Mouse (Mus musculus) liver, adult 2 months (tissue): ENCODE measurements around the gene Zfp992. TPM values are rescaled to one million over a fixed set of nuclear protein-coding genes. Genes with fewer than 3 reads are reported as not detected.
"Not testable (repeated sequence)": the region's sequence is repeated elsewhere in the genome, so short reads cannot be mapped to it uniquely, and the experiment has no call there.

ENCODE experiments used
- DNase-seq: peaks from one replicate; pipeline ENCODE4 v3.0.0-alpha.2; 2011; ENCODE audit warnings: low read depth, low spot score; ENCODE audit errors: extremely low read depth
- H3K27ac ChIP-seq: fragments of 200-500 bp; replicated peaks from 2 replicates; pipeline ENCODE4 v1.5.1; 2012; ENCODE audit warnings: low read depth, mild to moderate bottlenecking, control low read depth, inconsistent platforms, low read length; ENCODE audit not compliant: insufficient read depth
- H3K27me3 ChIP-seq: fragments of 200-500 bp; 2 replicates; pipeline ENCODE4 v1.6.1; 2012; ENCODE audit warnings: mild to moderate bottlenecking, moderate library complexity, low read length, inconsistent platforms; ENCODE audit not compliant: control insufficient read depth, insufficient read depth
- H3K36me3 ChIP-seq: fragments of 200-500 bp; 2 replicates; pipeline ENCODE4 v1.6.1; 2012; ENCODE audit warnings: low read length, inconsistent platforms; ENCODE audit not compliant: control insufficient read depth, insufficient read depth
- H3K4me1 ChIP-seq: fragments of 200-500 bp; 2 replicates; pipeline ENCODE4 v1.6.1; 2011; ENCODE audit warnings: low read length; ENCODE audit not compliant: control insufficient read depth, insufficient read depth
- H3K4me3 ChIP-seq: fragments of 200-500 bp; 2 replicates; pipeline ENCODE4 v1.5.1; 2011; ENCODE audit warnings: low read depth, mild to moderate bottlenecking, control low read depth, low read length, moderate library complexity; ENCODE audit not compliant: insufficient read depth
- H3K79me2 ChIP-seq: fragments of 200-500 bp; 2 replicates; pipeline ENCODE4 v1.6.1; 2012; ENCODE audit warnings: inconsistent platforms, mild to moderate bottlenecking, low read length, moderate library complexity; ENCODE audit not compliant: control insufficient read depth, insufficient read depth
- H3K9ac ChIP-seq: fragments of 200-500 bp; 2 replicates; pipeline ENCODE4 v1.6.1; 2012; ENCODE audit warnings: low read depth, mild to moderate bottlenecking, control low read depth, inconsistent platforms, low read length
- CTCF ChIP-seq: fragments of 200-500 bp; IDR thresholded peaks from 2 replicates; pipeline ENCODE4 v1.5.1; 2011; ENCODE audit warnings: low read depth, low read length, control low read depth
- POLR2A ChIP-seq: fragments of 200-500 bp; IDR thresholded peaks from 2 replicates; pipeline ENCODE4 v1.6.1; 2011; ENCODE audit warnings: low read length, control low read depth; ENCODE audit not compliant: insufficient read depth; ENCODE audit errors: extremely low read depth
- WGBS: fragments of 180-500 bp; shearing (Covaris S2); methylation state at CpG from one replicate; pipeline ENCODE4 v1.1.7; 2018; 5-methylcytosine and 5-hydroxymethylcytosine counted together
- polyA plus RNA-seq: library from polyadenylated mRNA; depleted of rRNA; stranded (reverse); fragments of >200 nt; gene quantifications from 2 replicates; pipeline ENCODE4 v1.2.3, GENCODE M21; 2012
- total RNA-seq: library from RNA; depleted of rRNA; stranded (reverse); fragments of >200 nt; gene quantifications from 2 replicates; pipeline ENCODE4 v1.2.3, GENCODE M21; 2014

Gene Zfp992
- total and polyA plus RNA-seq, 2 experiments = 0.22 to 1.0 TPM

DNA sequence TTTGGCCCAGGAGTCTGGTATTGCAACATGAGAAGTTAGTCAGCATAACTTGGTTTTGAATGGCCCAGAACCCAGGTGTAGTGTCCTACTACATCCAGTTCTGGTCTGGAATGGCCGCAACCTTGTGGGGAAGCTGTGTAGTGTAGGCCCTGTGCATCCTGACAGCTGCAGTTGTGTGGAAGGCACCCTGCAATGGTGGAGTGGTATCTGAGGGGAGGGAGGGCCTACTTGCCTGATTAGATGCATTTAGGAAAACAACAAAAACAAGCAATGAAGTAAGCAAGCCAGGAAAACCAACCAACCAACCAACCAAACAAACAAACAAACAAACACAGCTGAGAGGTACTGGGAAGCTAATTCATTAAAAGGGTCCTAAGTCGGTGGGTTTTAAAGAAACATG, 3.8 kb downstream of the Zfp992 start:
- not testable (repeated sequence) for H3K27ac ChIP-seq, H3K36me3 ChIP-seq, H3K27me3 ChIP-seq, H3K79me2 ChIP-seq, DNase-seq, H3K9ac ChIP-seq, H3K4me3 ChIP-seq, H3K4me1 ChIP-seq
- 76% methylated on average over 2 of the region's 2 CpGs for WGBS

DNA sequence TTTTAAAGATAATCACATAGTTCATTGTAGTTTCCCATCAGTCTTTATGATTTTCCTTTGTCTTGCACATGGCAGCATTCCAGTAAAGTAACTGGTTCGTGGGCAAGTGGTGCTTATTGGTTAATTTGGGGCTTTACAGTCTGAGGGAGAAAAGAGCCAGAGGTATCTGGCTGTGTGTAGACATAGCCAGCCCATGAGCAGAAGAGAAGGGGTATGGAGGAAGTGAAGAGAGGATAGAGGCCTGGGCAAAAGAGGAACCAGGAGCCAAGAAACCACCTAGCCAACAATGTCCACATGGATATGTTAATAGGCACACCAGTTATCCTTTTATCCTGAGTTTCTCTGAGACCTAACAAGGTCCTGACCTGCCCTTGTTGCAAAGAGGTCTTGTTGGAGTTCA, 5.3 kb downstream of the Zfp992 start:
- 55% methylated on average over 1 of the region's 1 CpGs for WGBS
- not testable (repeated sequence) for H3K27ac ChIP-seq, H3K36me3 ChIP-seq, H3K4me3 ChIP-seq, H3K4me1 ChIP-seq, H3K27me3 ChIP-seq, DNase-seq, H3K9ac ChIP-seq, H3K79me2 ChIP-seq

GRCm38 (mm10) chr4:146454896-146455295, 6.1 kb downstream of the Zfp992 start:
- no peaks in the 10 kb centered on the region for H3K4me1 ChIP-seq
- no peaks in the 10 kb centered on the region; the same call in 1 of the 2 replicates for H3K27me3 ChIP-seq
- H3K4me3 ChIP-seq = no peak overlapping the region
- WGBS = 38% methylated on average over 2 of the region's 2 CpGs
- no peak for DNase-seq
- H3K79me2 ChIP-seq = no peaks in the 10 kb centered on the region
- no peaks in the 10 kb centered on the region for H3K36me3 ChIP-seq
- TF ChIP-seq CTCF (no peak), POLR2A (no peak)
- H3K27ac ChIP-seq = no peak overlapping the region
- no peak overlapping the region for H3K9ac ChIP-seq

DNA sequence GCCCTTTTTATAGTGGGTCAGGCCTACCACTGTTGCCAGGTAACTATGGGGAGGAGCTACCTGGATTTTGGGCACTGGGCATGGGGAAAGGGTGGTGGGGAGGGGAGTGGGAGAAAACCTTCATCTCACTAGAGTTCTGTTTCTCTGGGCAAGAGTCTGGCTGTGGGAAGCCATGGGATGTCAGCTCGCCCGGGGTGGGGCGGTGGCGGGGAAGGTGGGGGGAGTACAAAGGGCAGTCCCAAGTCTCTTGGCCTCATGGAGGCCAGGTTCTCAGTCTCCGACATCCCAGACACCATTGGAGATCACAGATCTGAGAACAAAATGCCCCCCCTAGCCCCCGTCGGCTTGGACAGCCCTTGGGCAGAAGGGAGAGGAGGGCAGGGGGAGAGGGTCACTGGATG, 6.5 kb downstream of the Zfp992 start:
- Histone ChIP-seq H3K4me1 (no peaks in the 10 kb centered on the region), H3K27ac (no peak overlapping the region), H3K36me3 (no peaks in the 10 kb centered on the region), H3K9ac (no peak overlapping the region), H3K79me2 (no peaks in the 10 kb centered on the region), H3K4me3 (no peak overlapping the region), H3K27me3 (no peaks in the 10 kb centered on the region; the same call in 1 of the 2 replicates)
- WGBS = 91% methylated on average over 7 of the region's 7 CpGs
- DNase-seq = no peak
- TF ChIP-seq CTCF = no peak
- TF ChIP-seq POLR2A = no peak

DNA sequence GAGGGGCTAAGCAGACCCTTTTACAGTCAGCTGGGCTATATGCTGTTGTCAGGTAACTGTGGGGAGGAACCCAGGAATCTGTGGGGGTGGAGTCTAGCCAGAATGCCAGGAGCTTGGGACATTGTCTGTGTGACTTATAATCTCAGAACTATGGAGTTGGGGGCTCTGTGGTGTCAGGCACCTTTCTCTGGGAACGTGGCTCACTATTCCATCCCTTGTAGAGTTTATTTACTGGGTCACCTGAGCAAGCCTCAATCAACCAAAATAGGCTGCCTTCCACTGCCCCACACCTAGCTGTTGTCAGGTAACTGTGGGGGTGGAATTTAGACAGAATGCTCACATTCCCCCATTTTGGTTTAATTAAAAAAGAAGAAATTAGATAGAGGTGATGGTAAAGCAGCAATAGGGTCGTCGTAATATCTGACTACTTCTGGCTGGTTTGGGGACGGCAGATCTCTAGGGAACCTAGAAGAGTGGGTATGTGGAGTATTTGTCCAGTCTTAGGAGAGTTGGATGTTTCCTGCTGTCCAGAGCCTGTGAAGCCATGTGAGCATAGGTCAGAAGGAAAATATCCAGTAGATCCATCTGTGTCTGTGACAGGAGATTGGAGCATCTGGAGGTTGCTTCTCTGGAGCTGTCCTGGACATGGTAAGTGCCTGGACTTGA, 7.4 kb downstream of the Zfp992 start:
- no peak for DNase-seq
- H3K36me3 ChIP-seq = no peaks in the 10 kb centered on the region
- 70% methylated on average over 4 of the region's 4 CpGs for WGBS

DNA sequence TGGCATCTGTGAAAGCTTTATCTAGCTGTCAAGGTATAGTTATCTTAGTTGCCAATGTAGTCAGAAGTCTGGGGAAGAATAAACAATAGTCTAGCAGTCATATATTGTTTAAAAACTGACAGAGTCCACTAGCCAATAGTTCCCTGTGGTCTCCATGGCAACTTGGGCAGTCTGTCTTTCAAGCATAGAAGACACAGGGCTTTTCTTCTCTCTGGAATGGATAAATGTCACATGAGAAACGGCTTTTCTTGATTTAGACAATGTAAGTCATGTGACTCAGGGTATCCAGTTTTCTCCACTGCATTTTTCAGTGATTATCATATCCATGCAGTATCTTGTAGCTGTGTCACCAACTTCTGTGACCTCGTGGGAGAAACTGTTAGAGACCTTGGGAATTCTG, 8.3 kb downstream of the Zfp992 start:
- Histone ChIP-seq H3K27ac (no peak overlapping the region), H3K4me1 (no peaks in the 10 kb centered on the region), H3K27me3 (no peaks in the 10 kb centered on the region; the same call in 1 of the 2 replicates), H3K79me2 (no peaks in the 10 kb centered on the region), H3K36me3 (no peaks in the 10 kb centered on the region), H3K4me3 (no peak overlapping the region), H3K9ac (no peak overlapping the region)
- TF ChIP-seq POLR2A (no peak), CTCF (no peak)
- WGBS = 51% methylated on average over 2 of the region's 2 CpGs
- DNase-seq = no peak

More for the DNA sequence above, 7.4 kb downstream of the Zfp992 start:
- H3K27me3 ChIP-seq = no peaks in the 10 kb centered on the region; the same call in 1 of the 2 replicates
- no peaks in the 10 kb centered on the region for H3K4me1 ChIP-seq
- no peaks in the 10 kb centered on the region for H3K79me2 ChIP-seq
- TF ChIP-seq CTCF (no peak), POLR2A (no peak)
- H3K9ac ChIP-seq = no peak overlapping the region
- H3K4me3 ChIP-seq = no peak overlapping the region
- H3K27ac ChIP-seq = no peak overlapping the region
